Mouse (Mus musculus) cerebral cortex, adult 2 months (tissue): ENCODE data around the gene Tmem108.

Source experiments
- WGBS: fragments of 180-500 bp; shearing (Covaris S2); methylation state at CpG from one replicate; pipeline ENCODE4 v1.1.7; 2018; 5-methylcytosine and 5-hydroxymethylcytosine counted together

Tmem108 gene

GRCm38 (mm10) chr9:103627404-103627900, 134.2 kb downstream of the Tmem108 start:
- WGBS, result 88% methylated on average over 8 of the region's 8 CpGs

DNA sequence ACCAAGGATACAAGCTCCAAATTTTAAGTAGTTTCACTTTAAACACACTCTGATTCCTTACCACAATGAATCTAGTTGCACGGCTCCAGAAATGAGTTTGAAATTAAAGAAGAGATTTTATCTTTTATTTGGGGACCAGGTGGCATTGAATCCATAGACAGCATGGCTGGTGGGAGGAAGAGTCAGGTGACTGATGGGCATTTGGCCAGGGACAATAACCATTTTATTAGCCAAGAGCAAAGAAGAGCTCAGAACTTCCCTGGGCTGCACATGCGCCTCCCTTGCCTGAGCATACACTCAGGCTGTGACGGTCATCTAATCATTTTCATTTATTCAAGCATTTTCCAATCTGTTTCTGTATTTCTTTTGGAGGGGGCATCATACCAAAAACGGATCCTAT, 135.5 kb downstream of the Tmem108 start:
- 81% methylated on average over 4 of the region's 4 CpGs for WGBS

- 56% methylated on average over 1 of the region's 1 CpGs for WGBS
Observed at GRCm38 (mm10) chr9:103624649-103625048, 137.0 kb downstream of the Tmem108 start.

DNA sequence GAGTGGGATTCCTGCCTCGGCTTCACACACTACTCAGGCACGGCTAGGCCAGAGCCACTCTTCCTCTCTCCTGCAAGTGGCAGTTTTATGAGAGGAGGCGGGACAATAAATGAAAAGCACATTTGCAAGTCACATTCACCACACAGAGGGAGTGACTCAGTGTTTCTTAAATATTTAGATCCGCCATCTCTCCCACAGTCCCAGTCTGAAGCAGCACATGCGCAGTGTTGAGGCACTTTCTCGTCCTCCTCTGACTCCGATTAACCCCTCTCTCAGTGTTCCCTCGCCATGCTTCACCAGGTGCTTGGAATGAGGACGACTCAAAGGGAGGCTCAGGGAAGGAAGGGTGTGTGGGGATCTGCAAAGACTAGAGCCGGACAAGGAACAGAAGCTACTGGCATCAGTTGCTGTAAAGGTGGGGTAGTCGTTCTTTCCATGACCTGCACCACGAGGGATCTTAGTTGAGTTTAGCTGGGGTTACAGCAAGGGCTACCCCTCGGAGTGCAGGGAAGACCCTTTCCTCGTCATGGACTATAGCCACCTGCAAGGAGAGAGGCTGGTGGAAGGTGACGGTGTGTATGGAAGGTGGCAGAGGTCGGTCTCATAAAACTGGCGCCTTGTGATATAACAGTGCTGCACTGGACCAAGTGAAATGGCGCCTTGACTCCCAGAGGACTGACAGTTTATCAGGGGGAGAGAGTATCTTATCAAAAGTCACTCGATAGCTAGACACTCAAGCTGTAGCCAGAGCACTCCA, 137.9 kb downstream of the Tmem108 start:
- 67% methylated on average over 19 of the region's 19 CpGs for WGBS

DNA sequence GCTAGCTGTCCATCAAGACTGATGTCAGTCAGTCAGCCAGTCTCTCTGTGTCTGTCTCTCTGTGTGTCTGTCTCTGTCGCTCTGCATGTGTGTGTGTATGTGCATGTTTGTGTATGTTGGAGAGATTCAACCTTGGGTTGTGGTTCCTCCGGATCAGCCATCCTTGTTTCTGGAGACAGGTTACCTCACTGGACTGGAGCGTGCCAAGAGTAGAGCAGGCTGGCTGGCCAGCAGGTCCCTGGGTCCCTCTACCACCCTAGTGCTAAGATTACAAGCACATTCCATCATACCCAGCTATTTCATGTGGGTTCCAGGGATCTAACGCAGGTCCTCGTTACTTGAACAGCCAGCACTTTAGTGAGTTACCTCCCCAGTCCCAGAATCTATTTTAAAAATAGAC, 138.6 kb downstream of the Tmem108 start:
- 73% methylated on average over 5 of the region's 5 CpGs for WGBS

GRCm38 (mm10) chr9:103621870-103622269, 139.8 kb downstream of the Tmem108 start:
- 87% methylated on average over 2 of the region's 2 CpGs for WGBS

DNA sequence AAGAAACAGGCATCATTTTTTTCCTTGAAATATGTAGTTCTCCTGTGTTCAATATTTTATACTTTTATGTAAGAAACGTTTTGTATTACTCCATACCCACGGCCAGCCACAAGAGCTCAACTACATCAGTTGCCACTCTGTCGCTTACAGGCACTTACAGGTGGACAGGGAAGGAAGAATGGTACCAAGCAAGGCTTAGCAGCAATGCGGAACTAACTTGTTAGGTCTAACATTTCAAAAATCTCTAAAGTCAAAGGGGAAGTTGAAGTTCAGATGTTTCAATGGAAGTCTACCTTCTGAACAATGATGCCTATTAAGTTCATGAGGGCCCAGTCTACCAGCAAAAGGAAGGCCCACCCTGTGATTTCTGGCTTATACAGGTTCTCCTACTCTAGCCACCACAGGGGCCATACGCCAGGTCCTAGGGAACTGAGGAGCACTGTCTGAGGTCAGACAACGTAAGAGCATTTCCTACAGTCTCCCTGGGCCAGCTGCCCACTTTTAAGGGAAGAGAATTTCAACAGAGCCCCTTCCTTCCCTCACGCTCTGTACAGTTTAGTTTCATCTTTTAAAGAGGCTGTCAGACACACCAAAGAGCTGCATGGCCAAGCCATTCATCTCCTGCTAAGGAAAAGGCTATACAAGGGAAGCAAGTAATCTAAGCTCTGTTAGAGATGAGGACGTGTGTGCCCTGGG, 141.0 kb downstream of the Tmem108 start:
- WGBS, result 87% methylated on average over 8 of the region's 8 CpGs

- WGBS, result 90% methylated on average over 4 of the region's 4 CpGs
Observed at GRCm38 (mm10) chr9:103614260-103614659, 147.4 kb downstream of the Tmem108 start.

- WGBS, result 61% methylated on average over 13 of the region's 13 CpGs
Observed at GRCm38 (mm10) chr9:103608161-103609058, 153.2 kb downstream of the Tmem108 start.

DNA sequence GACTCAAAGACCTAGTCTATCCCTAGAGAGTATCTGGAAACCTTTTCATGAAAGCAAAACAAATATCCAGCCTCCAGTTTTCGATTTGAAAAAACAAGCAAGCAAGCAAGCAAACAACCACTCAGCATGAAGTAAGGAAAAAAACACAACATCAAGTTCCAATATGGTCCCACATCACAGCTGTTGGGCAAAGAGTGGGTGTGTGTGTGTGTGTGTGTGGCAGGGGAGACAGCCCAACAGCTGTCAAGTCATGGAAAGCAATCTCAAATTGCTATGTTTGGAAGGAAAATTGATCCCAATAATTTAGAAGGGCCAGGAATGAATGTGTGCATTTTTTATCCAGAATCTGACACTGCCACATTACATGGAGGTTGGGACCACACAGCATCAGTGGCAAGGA, 155.6 kb downstream of the Tmem108 start:
- WGBS, result 49% methylated on average over 1 of the region's 1 CpGs

GRCm38 (mm10) chr9:103603792-103604191, 157.8 kb downstream of the Tmem108 start:
- WGBS, result 80% methylated on average over 6 of the region's 6 CpGs

- WGBS, result 88% methylated on average over 4 of the region's 4 CpGs
Observed at GRCm38 (mm10) chr9:103601878-103602277, 159.8 kb downstream of the Tmem108 start.

DNA sequence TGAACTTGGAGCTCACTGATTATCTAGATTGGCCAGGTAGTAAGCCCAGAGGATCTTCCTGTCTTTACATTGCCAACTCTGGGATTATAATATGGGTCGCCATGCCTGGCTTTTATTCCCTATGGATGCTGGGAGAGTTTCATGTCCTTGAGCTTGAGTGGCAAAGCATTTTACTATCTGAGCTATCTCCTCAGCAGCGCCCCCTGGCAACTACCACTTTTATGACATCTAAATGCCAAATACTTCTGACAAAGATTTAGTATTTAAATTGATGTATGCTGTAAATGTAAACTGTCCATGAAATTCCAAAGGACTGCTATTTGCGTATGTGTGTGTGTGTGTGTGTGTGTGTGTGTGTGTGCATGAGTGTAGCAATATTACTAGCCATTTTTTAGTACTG, 160.8 kb downstream of the Tmem108 start:
- WGBS, result 61% methylated on average over 3 of the region's 3 CpGs

GRCm38 (mm10) chr9:103599908-103600307, 161.7 kb downstream of the Tmem108 start:
- 88% methylated on average over 3 of the region's 3 CpGs for WGBS

DNA sequence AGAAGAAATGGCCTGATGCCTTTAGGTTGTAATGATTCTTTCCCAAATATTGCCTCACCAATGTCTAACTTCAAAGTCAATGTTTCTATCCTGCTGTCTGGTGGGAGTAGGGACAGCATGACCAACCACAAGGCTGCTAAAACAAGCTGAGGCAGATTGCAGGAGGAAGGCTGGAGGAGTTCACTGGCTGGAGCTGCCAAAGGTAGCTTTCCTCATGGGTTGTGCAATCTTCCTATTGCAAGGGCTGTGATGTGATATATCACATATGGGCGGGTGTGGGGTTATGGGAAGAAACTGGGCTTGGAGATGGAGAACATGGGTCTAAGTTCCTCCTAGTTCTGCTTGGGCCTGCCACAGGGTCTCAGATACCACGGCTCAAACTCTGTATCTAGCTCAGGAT, 163.8 kb downstream of the Tmem108 start:
- WGBS, result 64% methylated on average over 2 of the region's 2 CpGs

GRCm38 (mm10) chr9:103595190-103595837, 166.3 kb downstream of the Tmem108 start:
- 29% methylated on average over 6 of the region's 6 CpGs for WGBS

GRCm38 (mm10) chr9:103594423-103595189, 167.0 kb downstream of the Tmem108 start:
- WGBS, result 45% methylated on average over 7 of the region's 7 CpGs

GRCm38 (mm10) chr9:103593079-103593478, 168.6 kb downstream of the Tmem108 start:
- WGBS, result 49% methylated on average over 4 of the region's 4 CpGs

GRCm38 (mm10) chr9:103591962-103592361, 169.7 kb downstream of the Tmem108 start:
- 87% methylated on average over 4 of the region's 4 CpGs for WGBS

GRCm38 (mm10) chr9:103590801-103591200, 170.8 kb downstream of the Tmem108 start:
- 68% methylated on average over 5 of the region's 5 CpGs for WGBS

DNA sequence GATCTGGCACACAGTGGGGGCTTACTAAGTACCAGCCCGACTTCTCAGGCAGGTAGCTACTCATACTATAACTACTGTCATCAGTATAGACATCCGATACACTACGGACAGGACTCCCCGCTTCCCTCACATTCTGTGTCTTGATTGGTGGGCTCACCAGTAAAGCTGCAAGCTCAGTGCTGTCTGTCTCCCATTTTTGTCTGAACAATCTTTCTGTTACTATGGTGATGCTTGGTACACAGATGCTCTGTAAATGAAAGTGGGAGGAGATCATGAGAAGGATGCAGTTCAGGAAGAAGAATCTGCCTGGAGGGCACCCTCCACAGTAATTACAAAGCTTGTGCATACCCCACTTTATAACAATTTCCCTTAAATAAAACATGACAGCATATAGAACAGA, 176.8 kb downstream of the Tmem108 start:
- WGBS, result 60% methylated on average over 4 of the region's 4 CpGs
